Mouse (Mus musculus) limb, embryonic 11.5 days (tissue): Measurements from ENCODE around the gene Scel. TPM values are rescaled to one million over a fixed set of nuclear protein-coding genes. Genes with fewer than 3 reads are reported as not detected.

Experiments used
- ATAC-seq: fragments of 200-750 bp; cut with Nextera tagmentation; 2 replicates; pipeline ENCODE4 v1.8.0; 2017; ENCODE audit warnings: low read depth; ENCODE audit not compliant: insufficient number of reproducible peaks, low FRiP score, low TSS enrichment
- DNase-seq: peaks from one replicate; pipeline ENCODE4 v3.0.0-alpha.2; 2015; ENCODE audit warnings: low spot score
- H3K27ac ChIP-seq: fragments of 300-500 bp; sonication (generic); replicated peaks from 2 replicates; pipeline ENCODE4 v1.5.1; 2014; ENCODE audit warnings: low read depth, mild to moderate bottlenecking, low read length
- H3K27me3 ChIP-seq: fragments of 300-500 bp; sonication (generic); 2 replicates; pipeline ENCODE4 v1.6.1; 2014; ENCODE audit warnings: mild to moderate bottlenecking, low read length, mixed read lengths; ENCODE audit not compliant: control insufficient read depth, insufficient read depth
- H3K36me3 ChIP-seq: fragments of 300-500 bp; sonication (generic); 2 replicates; pipeline ENCODE4 v1.6.1; 2014; ENCODE audit warnings: mild to moderate bottlenecking, low read length, moderate library complexity, mixed read lengths; ENCODE audit not compliant: control insufficient read depth, insufficient read depth
- H3K4me1 ChIP-seq: fragments of 300-500 bp; sonication (generic); 2 replicates; pipeline ENCODE4 v1.6.1; 2014; ENCODE audit warnings: low read length, mixed read lengths; ENCODE audit not compliant: control insufficient read depth, insufficient read depth
- H3K4me2 ChIP-seq: fragments of 300-500 bp; sonication (generic); 2 replicates; pipeline ENCODE4 v1.6.1; 2014; ENCODE audit warnings: low read depth, mild to moderate bottlenecking, moderate library complexity; ENCODE audit not compliant: severe bottlenecking
- H3K4me3 ChIP-seq: fragments of 300-500 bp; sonication (generic); 2 replicates; pipeline ENCODE4 v1.5.1; 2014; ENCODE audit warnings: low read depth, low read length
- H3K9ac ChIP-seq: fragments of 300-500 bp; sonication (generic); 2 replicates; pipeline ENCODE4 v1.6.1; 2014; ENCODE audit warnings: mild to moderate bottlenecking, low read length
- H3K9me3 ChIP-seq: fragments of 300-500 bp; sonication (generic); 2 replicates; pipeline ENCODE4 v1.6.1; 2016; ENCODE audit warnings: low read length; ENCODE audit not compliant: control insufficient read depth
- WGBS: fragments of 180-500 bp; shearing (Covaris S2); extraction: QIAGEN DNeasy Blood & Tissue Kit; methylation state at CpG from one replicate; pipeline ENCODE4 v1.1.7; 2014; 5-methylcytosine and 5-hydroxymethylcytosine counted together
- polyA plus RNA-seq: library from polyadenylated mRNA; unstranded; fragments of >200 nt; fragmentation: Nextera tagmentation; extraction: Ambion mirVana; gene quantifications from 2 replicates; pipeline ENCODE4 v1.2.1, GENCODE M21; 2014

Scel gene
- polyA plus RNA-seq, 1 experiment from 2014 or later: 0.21 TPM

DNA sequence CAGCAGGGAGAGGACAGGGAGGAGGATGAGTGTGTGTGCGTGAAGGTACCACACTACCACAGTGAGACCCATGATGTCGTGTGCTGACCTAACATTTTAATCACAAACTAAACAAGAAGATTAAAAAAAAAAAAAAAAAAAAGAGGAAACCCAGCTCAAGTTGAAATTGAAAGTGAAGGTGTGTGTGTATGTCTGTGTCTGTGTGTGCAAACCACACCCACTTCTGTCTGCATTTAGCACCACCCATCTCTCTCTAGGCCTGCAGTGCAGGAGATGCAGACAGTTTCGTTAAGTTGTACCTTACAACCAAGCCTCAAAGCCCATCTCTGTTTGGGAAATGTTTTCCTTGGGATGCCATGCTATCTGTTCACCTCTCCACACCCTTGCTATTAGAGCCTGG lies 35.9 kb upstream of the Scel start:
- Histone ChIP-seq H3K36me3 (no peaks in the 10 kb centered on the region), H3K27me3 (no peaks in the 10 kb centered on the region), H3K4me2 (no peak overlapping the region), H3K27ac (no peak overlapping the region), H3K4me1 (no peaks in the 10 kb centered on the region), H3K9me3 (no peaks in the 10 kb centered on the region), H3K4me3 (no peak overlapping the region), H3K9ac (no peak overlapping the region)
- no peak for ATAC-seq
- WGBS: 87% methylated on average over 3 of the region's 3 CpGs
- DNase-seq: no peak

DNA sequence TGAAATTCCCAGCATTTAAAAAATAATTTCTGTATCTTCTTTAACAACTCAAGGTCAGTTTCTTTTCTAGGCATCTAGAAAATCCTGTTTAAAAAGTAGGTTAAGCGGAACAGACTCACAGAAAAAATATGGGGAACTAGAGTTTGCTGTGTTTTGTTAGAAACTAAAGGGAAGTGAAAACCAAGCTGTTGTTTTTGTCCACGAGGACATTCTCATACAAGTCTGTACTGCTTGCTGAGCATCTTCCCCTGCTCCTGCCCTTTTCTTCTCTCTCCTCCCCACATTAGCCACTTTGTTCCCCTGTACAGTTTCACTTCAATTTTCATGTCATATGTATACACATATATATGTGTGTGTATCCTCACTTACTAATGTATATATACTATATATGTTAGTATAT lies 35.2 kb upstream of the Scel start:
- no peak for DNase-seq
- H3K9ac ChIP-seq: no peak overlapping the region
- H3K4me1 ChIP-seq: no peaks in the 10 kb centered on the region
- H3K4me3 ChIP-seq: no peak overlapping the region
- H3K36me3 ChIP-seq: no peaks in the 10 kb centered on the region
- no peak overlapping the region for H3K4me2 ChIP-seq
- no peak for ATAC-seq
- H3K9me3 ChIP-seq: no peaks in the 10 kb centered on the region
- no peak overlapping the region for H3K27ac ChIP-seq
- no peaks in the 10 kb centered on the region for H3K27me3 ChIP-seq
- WGBS: 90% methylated on average over 2 of the region's 2 CpGs

DNA sequence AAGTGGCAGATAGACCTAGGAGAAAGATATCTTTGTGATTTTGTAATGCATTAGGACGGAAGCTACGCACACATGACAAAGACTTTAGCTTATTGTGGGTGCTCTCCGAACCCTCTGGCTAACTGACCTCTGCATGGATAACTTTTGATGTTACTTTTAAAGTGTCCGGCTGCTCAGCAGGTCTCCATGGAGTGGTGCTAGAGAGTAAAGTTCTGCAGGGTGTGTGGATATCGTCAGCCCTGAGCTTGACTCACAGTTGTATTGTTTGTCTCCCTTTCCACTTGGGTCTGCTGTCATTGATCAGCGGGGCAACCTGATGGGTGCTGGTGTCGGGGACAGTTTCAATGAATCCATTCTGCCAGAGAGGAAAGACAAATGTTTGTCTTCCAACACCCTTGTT lies 33.7 kb upstream of the Scel start:
- H3K27ac ChIP-seq: no peak overlapping the region
- no peak overlapping the region for H3K9ac ChIP-seq
- H3K4me1 ChIP-seq: no peaks in the 10 kb centered on the region
- no peak overlapping the region for H3K4me2 ChIP-seq
- DNase-seq: no peak
- no peaks in the 10 kb centered on the region for H3K36me3 ChIP-seq
- ATAC-seq: no peak; the same call in 1 of the 2 replicates
- no peaks in the 10 kb centered on the region for H3K27me3 ChIP-seq
- no peaks in the 10 kb centered on the region for H3K9me3 ChIP-seq
- 74% methylated on average over 7 of the region's 7 CpGs for WGBS
- H3K4me3 ChIP-seq: no peak overlapping the region

DNA sequence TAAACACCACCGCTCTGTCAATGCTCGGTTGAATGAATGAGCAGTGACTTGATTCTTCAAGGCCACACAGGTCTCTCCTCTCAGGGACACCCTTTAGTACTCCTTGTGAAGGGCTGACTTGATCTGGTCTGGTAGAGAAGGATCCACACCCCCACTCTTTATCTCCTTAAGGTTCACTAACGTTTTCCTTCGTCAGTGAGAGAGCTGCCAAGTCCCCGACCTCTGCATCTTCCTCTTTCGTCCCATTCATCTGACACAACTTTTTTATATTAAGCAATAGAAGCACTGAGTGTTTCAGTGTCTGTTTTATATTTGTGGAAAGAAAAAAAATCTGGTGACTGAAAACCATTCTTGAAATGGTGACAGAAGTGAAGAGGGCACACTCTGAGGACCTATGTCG lies 31.6 kb upstream of the Scel start:
- H3K4me3 ChIP-seq: no peak overlapping the region

DNA sequence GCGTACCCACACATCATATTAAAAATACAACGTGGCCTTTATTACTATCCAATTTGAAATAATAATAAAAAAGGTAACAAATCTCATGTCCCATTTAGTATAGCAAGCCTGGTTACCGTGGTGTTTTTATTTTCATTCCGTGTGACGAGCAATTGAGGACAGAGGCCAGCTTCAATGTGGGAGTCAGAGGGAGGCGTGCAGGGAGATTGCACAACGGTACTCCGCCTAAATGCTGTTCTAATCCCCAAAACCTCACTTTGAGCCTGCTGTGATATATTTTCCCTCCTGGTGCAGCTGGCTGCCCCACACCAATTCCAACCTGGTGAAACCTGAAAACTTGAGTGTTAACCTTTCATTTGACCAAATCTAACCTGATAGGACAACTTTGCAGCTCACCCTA lies 27.5 kb upstream of the Scel start:
- Histone ChIP-seq H3K27ac (no peak overlapping the region), H3K9me3 (no peaks in the 10 kb centered on the region), H3K4me2 (no peak overlapping the region), H3K4me3 (no peak overlapping the region), H3K4me1 (no peaks in the 10 kb centered on the region), H3K9ac (no peak overlapping the region), H3K27me3 (no peaks in the 10 kb centered on the region), H3K36me3 (no peaks in the 10 kb centered on the region)
- 90% methylated on average over 8 of the region's 8 CpGs for WGBS
- DNase-seq (no peak), ATAC-seq (no peak)

More for the DNA sequence above, 31.6 kb upstream of the Scel start:
- Histone ChIP-seq H3K9ac (no peak overlapping the region), H3K36me3 (no peaks in the 10 kb centered on the region), H3K27me3 (no peaks in the 10 kb centered on the region), H3K4me1 (no peaks in the 10 kb centered on the region), H3K4me2 (no peak overlapping the region), H3K9me3 (no peaks in the 10 kb centered on the region), H3K27ac (no peak overlapping the region)
- DNase-seq (no peak), ATAC-seq (no peak)
- WGBS: 85% methylated on average over 7 of the region's 7 CpGs

DNA sequence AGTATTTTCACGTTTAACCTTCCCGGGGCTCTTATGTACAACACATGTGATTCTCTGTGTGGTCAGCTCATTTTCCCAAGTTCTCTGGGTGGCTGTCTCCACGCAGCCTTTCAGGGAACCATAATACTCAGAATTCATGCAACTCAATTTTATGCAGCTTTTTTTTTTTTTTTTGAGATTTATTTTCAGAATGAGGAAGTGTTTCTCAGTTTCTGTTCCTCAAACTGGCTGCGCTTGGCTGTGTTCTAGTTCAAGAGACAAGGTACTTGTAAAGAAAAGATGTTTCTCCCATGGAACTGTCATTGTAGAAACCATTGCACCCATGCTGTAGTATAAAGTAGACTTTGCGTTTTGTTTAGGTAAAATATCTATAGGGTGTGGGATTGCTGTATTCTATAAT lies 26.2 kb upstream of the Scel start:
- H3K36me3 ChIP-seq: no peaks in the 10 kb centered on the region
- H3K4me2 ChIP-seq: no peak overlapping the region
- H3K27ac ChIP-seq: no peak overlapping the region
- DNase-seq (no peak), ATAC-seq (no peak)
- WGBS: 94% methylated on average over 5 of the region's 5 CpGs
- no peak overlapping the region for H3K4me3 ChIP-seq
- no peaks in the 10 kb centered on the region for H3K27me3 ChIP-seq
- H3K4me1 ChIP-seq: no peaks in the 10 kb centered on the region
- no peaks in the 10 kb centered on the region; the same call in 1 of the 2 replicates for H3K9me3 ChIP-seq
- H3K9ac ChIP-seq: no peak overlapping the region

- ATAC-seq (no peak), DNase-seq (no peak)
- Histone ChIP-seq H3K9me3 (no peaks in the 10 kb centered on the region; the same call in 1 of the 2 replicates), H3K4me3 (no peak overlapping the region), H3K27me3 (no peaks in the 10 kb centered on the region), H3K36me3 (no peaks in the 10 kb centered on the region), H3K4me1 (no peaks in the 10 kb centered on the region), H3K9ac (no peak overlapping the region), H3K27ac (no peak overlapping the region), H3K4me2 (no peak overlapping the region)
- WGBS: 75% methylated on average over 3 of the region's 3 CpGs
Measured at GRCm38 (mm10) chr14:103488659-103489058, 24.5 kb upstream of the Scel start.

- H3K27ac ChIP-seq: no peak overlapping the region
- H3K4me1 ChIP-seq: no peaks in the 10 kb centered on the region
- no peaks in the 10 kb centered on the region for H3K9me3 ChIP-seq
- no peaks in the 10 kb centered on the region for H3K27me3 ChIP-seq
- H3K36me3 ChIP-seq: no peaks in the 10 kb centered on the region
- H3K4me3 ChIP-seq: no peak overlapping the region
- ATAC-seq (no peak), DNase-seq (no peak)
- 77% methylated on average over 8 of the region's 8 CpGs for WGBS
- no peak overlapping the region for H3K4me2 ChIP-seq
- H3K9ac ChIP-seq: no peak overlapping the region
Measured at GRCm38 (mm10) chr14:103498199-103498598, 14.9 kb upstream of the Scel start.

GRCm38 (mm10) chr14:103498613-103499012 lies 14.5 kb upstream of the Scel start:
- ATAC-seq (no peak), DNase-seq (no peak)
- 77% methylated on average over 5 of the region's 5 CpGs for WGBS
- Histone ChIP-seq H3K27me3 (no peaks in the 10 kb centered on the region), H3K4me3 (no peak overlapping the region), H3K27ac (no peak overlapping the region), H3K9ac (no peak overlapping the region), H3K4me2 (no peak overlapping the region), H3K36me3 (no peaks in the 10 kb centered on the region), H3K9me3 (no peaks in the 10 kb centered on the region), H3K4me1 (no peaks in the 10 kb centered on the region)
